ENCODE assay signal across 16 mouse cellular contexts in genomic region chr2:12354837-12355236, GRCm38 (mm10).
"Had no signal": no experiment of that assay in that cellular context is flagged by ENCODE, and none has a peak within 500 bp of the region (broad histone marks: within the 10 kb centered on the region; RNA-seq: fewer than 3 reads in every experiment).

No protein-coding gene starts in this region.

- DNase-seq: lung, adult 2 months; lung, postnatal 14 days; lung, postnatal 36 days; right cerebral cortex, postnatal 14 days; spleen, adult 18-20 months; thymus, adult 18-20 months; thymus, postnatal 14 days; thymus, postnatal 36 days had no signal

- H3K9ac ChIP-seq: lung, embryonic 15.5 days; midbrain, embryonic 13.5 days; midbrain, embryonic 15.5 days; neural tube, embryonic 12.5 days had no signal

- H3K27ac ChIP-seq: lung, embryonic 15.5 days; macrophage; midbrain, embryonic 13.5 days; midbrain, embryonic 15.5 days; neural tube, embryonic 12.5 days had no signal

- ATAC-seq: lung, postnatal 0 days; midbrain, embryonic 13.5 days; midbrain, embryonic 15.5 days had no signal

- H3K4me1 ChIP-seq: lung, embryonic 15.5 days; midbrain, embryonic 13.5 days; midbrain, embryonic 15.5 days; neural tube, embryonic 12.5 days had no signal

- H3K4me3 ChIP-seq: lung, embryonic 15.5 days; megakaryocyte, embryonic 14.5 days; midbrain, embryonic 13.5 days; midbrain, embryonic 15.5 days; neural tube, embryonic 12.5 days had no signal

- H3K4me2 ChIP-seq: lung, embryonic 15.5 days; midbrain, embryonic 11.5 days; midbrain, embryonic 13.5 days; midbrain, embryonic 15.5 days; neural tube, embryonic 12.5 days had no signal

- H3K9me3 ChIP-seq: lung, embryonic 15.5 days; megakaryocyte, embryonic 14.5 days; midbrain, embryonic 15.5 days; neural tube, embryonic 12.5 days had no signal

- H3K27me3 ChIP-seq: lung, embryonic 15.5 days; megakaryocyte, embryonic 14.5 days; midbrain, embryonic 13.5 days; midbrain, embryonic 15.5 days; neural tube, embryonic 12.5 days had no signal
